Mouse (Mus musculus): Measurements from ENCODE around the gene Lima1. TPM values are rescaled to one million over a fixed set of nuclear protein-coding genes. Genes with fewer than 3 reads are reported as not detected.
A peak's percentile ranks its signal among the peaks of the same experiment; 100 is the strongest.

Gene Lima1
- total and polyA plus RNA-seq, 2 experiments from 2014 or later: 6.9 to 8.0 TPM

GRCm38 (mm10) chr15:99852606-99853237 lies 22.5 kb downstream of the Lima1 start:
- Histone ChIP-seq H3K4me1 (ENCODE audit: insufficient read depth, low read length) (no peaks in the 10 kb centered on the region), H3K27ac (no peak overlapping the region), H3K4me2 (ENCODE audit: low read depth, low read length) (no peak overlapping the region), H3K4me3 (ENCODE audit: low read length) (no peak overlapping the region), H3K9me3 (ENCODE audit: low read length) (no peaks in the 10 kb centered on the region), H3K36me3 (ENCODE audit: insufficient read depth, low read length) (no peaks in the 10 kb centered on the region), H3K27me3 (ENCODE audit: insufficient read depth, low read length) (no peaks in the 10 kb centered on the region), H3K9ac (replicated peaks; ENCODE audit: low read length) (no peak overlapping the region)
- DNase-seq (ENCODE audit: low spot score) (no peak), ATAC-seq (no peak)
- WGBS: 87% methylated on average over 2 of the region's 2 CpGs
- no peak for TF ChIP-seq CTCF (IDR thresholded peaks at IDR 0.05; ENCODE audit: low read depth)

- no peak overlapping the region for H3K4me2 ChIP-seq (ENCODE audit: low read depth, low read length)
- no peak for TF ChIP-seq CTCF (IDR thresholded peaks at IDR 0.05; ENCODE audit: low read depth)
- no peak overlapping the region for H3K9ac ChIP-seq (replicated peaks; ENCODE audit: low read length)
- no peaks in the 10 kb centered on the region for H3K27me3 ChIP-seq (ENCODE audit: insufficient read depth, low read length)
- 58% methylated on average over 3 of the region's 3 CpGs for WGBS
- DNase-seq (ENCODE audit: low spot score): no peak
- H3K4me3 ChIP-seq (ENCODE audit: low read length): no peak overlapping the region
- no peaks in the 10 kb centered on the region for H3K4me1 ChIP-seq (ENCODE audit: insufficient read depth, low read length)
- no peaks in the 10 kb centered on the region for H3K36me3 ChIP-seq (ENCODE audit: insufficient read depth, low read length)
- ATAC-seq: no peak
- H3K9me3 ChIP-seq (ENCODE audit: low read length): no peaks in the 10 kb centered on the region
- H3K27ac ChIP-seq: no peak overlapping the region
Observed at GRCm38 (mm10) chr15:99850265-99850664, 25.0 kb downstream of the Lima1 start.

- no peak overlapping the region for H3K9ac ChIP-seq (replicated peaks; ENCODE audit: low read length)
- ATAC-seq (no peak), DNase-seq (ENCODE audit: low spot score) (no peak)
- no peaks in the 10 kb centered on the region for H3K36me3 ChIP-seq (ENCODE audit: insufficient read depth, low read length)
- no peak for TF ChIP-seq CTCF (IDR thresholded peaks at IDR 0.05; ENCODE audit: low read depth)
- WGBS: 77% methylated on average over 8 of the region's 8 CpGs
- H3K4me3 ChIP-seq (ENCODE audit: low read length): no peak overlapping the region
- H3K4me2 ChIP-seq (ENCODE audit: low read depth, low read length): no peak overlapping the region
- no peaks in the 10 kb centered on the region for H3K4me1 ChIP-seq (ENCODE audit: insufficient read depth, low read length)
- H3K9me3 ChIP-seq (ENCODE audit: low read length): no peaks in the 10 kb centered on the region
- no peak overlapping the region for H3K27ac ChIP-seq
- no peaks in the 10 kb centered on the region for H3K27me3 ChIP-seq (ENCODE audit: insufficient read depth, low read length)
Observed at GRCm38 (mm10) chr15:99847937-99848336, 27.3 kb downstream of the Lima1 start.

- 77% methylated on average over 13 of the region's 13 CpGs for WGBS
- no peaks in the 10 kb centered on the region for H3K36me3 ChIP-seq (ENCODE audit: insufficient read depth, low read length)
- ATAC-seq (no peak), DNase-seq (ENCODE audit: low spot score) (no peak)
- H3K4me1 ChIP-seq (ENCODE audit: insufficient read depth, low read length): no peaks in the 10 kb centered on the region
- no peak overlapping the region for H3K4me3 ChIP-seq (ENCODE audit: low read length)
- no peak for TF ChIP-seq CTCF (IDR thresholded peaks at IDR 0.05; ENCODE audit: low read depth)
- no peaks in the 10 kb centered on the region for H3K9me3 ChIP-seq (ENCODE audit: low read length)
- no peak overlapping the region for H3K4me2 ChIP-seq (ENCODE audit: low read depth, low read length)
- H3K27ac ChIP-seq: no peak overlapping the region
- no peaks in the 10 kb centered on the region for H3K27me3 ChIP-seq (ENCODE audit: insufficient read depth, low read length)
- no peak overlapping the region for H3K9ac ChIP-seq (replicated peaks; ENCODE audit: low read length)
Observed at GRCm38 (mm10) chr15:99847207-99847881, 27.9 kb downstream of the Lima1 start.

- Histone ChIP-seq H3K9ac (replicated peaks; ENCODE audit: low read length) (no peak overlapping the region), H3K4me1 (ENCODE audit: insufficient read depth, low read length) (no peaks in the 10 kb centered on the region), H3K27me3 (ENCODE audit: insufficient read depth, low read length) (no peaks in the 10 kb centered on the region), H3K9me3 (ENCODE audit: low read length) (no peaks in the 10 kb centered on the region), H3K36me3 (ENCODE audit: insufficient read depth, low read length) (no peaks in the 10 kb centered on the region), H3K27ac (no peak overlapping the region), H3K4me2 (ENCODE audit: low read depth, low read length) (no peak overlapping the region), H3K4me3 (ENCODE audit: low read length) (no peak overlapping the region)
- ATAC-seq (no peak), DNase-seq (ENCODE audit: low spot score) (no peak)
- TF ChIP-seq CTCF (IDR thresholded peaks at IDR 0.05; ENCODE audit: low read depth): no peak
- 36% methylated on average over 6 of the region's 6 CpGs for WGBS
Observed at GRCm38 (mm10) chr15:99846633-99847032, 28.6 kb downstream of the Lima1 start.

GRCm38 (mm10) chr15:99843856-99844255 lies 31.4 kb downstream of the Lima1 start:
- Histone ChIP-seq H3K36me3 (ENCODE audit: insufficient read depth, low read length) (no peaks in the 10 kb centered on the region), H3K27ac (no peak overlapping the region)
- no peak for TF ChIP-seq CTCF (IDR thresholded peaks at IDR 0.05; ENCODE audit: low read depth)

GRCm38 (mm10) chr15:99839910-99840309 lies 35.3 kb downstream of the Lima1 start:
- 76% methylated on average over 2 of the region's 2 CpGs for WGBS
- Histone ChIP-seq H3K4me2 (ENCODE audit: low read depth, low read length) (no peak overlapping the region), H3K36me3 (ENCODE audit: insufficient read depth, low read length) (no peaks in the 10 kb centered on the region), H3K4me3 (ENCODE audit: low read length) (no peak overlapping the region), H3K9me3 (ENCODE audit: low read length) (no peaks in the 10 kb centered on the region), H3K27me3 (ENCODE audit: insufficient read depth, low read length) (no peaks in the 10 kb centered on the region), H3K27ac (no peak overlapping the region), H3K4me1 (ENCODE audit: insufficient read depth, low read length) (no peaks in the 10 kb centered on the region), H3K9ac (replicated peaks; ENCODE audit: low read length) (no peak overlapping the region)
- TF ChIP-seq CTCF (IDR thresholded peaks at IDR 0.05; ENCODE audit: low read depth): peak; percentile 32
- DNase-seq (ENCODE audit: low spot score): no peak
- no peak for ATAC-seq

More at GRCm38 (mm10) chr15:99843856-99844255, 31.4 kb downstream of the Lima1 start:
- Histone ChIP-seq H3K27me3 (ENCODE audit: insufficient read depth, low read length) (no peaks in the 10 kb centered on the region), H3K4me1 (ENCODE audit: insufficient read depth, low read length) (no peaks in the 10 kb centered on the region), H3K4me3 (ENCODE audit: low read length) (no peak overlapping the region), H3K4me2 (ENCODE audit: low read depth, low read length) (no peak overlapping the region), H3K9ac (replicated peaks; ENCODE audit: low read length) (no peak overlapping the region), H3K9me3 (ENCODE audit: low read length) (no peaks in the 10 kb centered on the region)
- WGBS: 87% methylated on average over 3 of the region's 3 CpGs
- ATAC-seq: no peak
- DNase-seq (ENCODE audit: low spot score): no peak

All from hindbrain, postnatal 0 days (tissue).